Mouse (Mus musculus): ENCODE measurements around the gene Msi2. TPM values are rescaled to one million over a fixed set of nuclear protein-coding genes. Genes with fewer than 3 reads are reported as not detected.

Msi2 gene
- polyA plus RNA-seq, 1 experiment from 2014 or later, result 21.3 TPM

- Histone ChIP-seq H3K4me2 (replicated peaks) (no peak overlapping the region), H3K4me3 (no peak overlapping the region), H3K9me3 (no peaks in the 10 kb centered on the region), H3K27ac (no peak overlapping the region), H3K9ac (no peak overlapping the region), H3K4me1 (peaks cover 96% of the 10 kb centered on the region), H3K27me3 (peaks cover 25% of the 10 kb centered on the region; the same call in 1 of the 2 replicates), H3K36me3 (no peaks in the 10 kb centered on the region)
- no peak for ATAC-seq (ENCODE audit: low FRiP score, low read depth)
- WGBS, result 70% methylated on average over 6 of the region's 6 CpGs
Measured at GRCm38 (mm10) chr11:88552385-88552784, 165.9 kb downstream of the Msi2 start.

- peaks cover 90% of the 10 kb centered on the region for H3K4me1 ChIP-seq
- WGBS, result 4% methylated on average over 3 of the region's 3 CpGs
- no peaks in the 10 kb centered on the region for H3K36me3 ChIP-seq
- H3K4me3 ChIP-seq, result no peak overlapping the region
- peak overlapping the region; percentile 15; the same call in 1 of the 2 replicates for H3K27ac ChIP-seq
- no peaks in the 10 kb centered on the region for H3K9me3 ChIP-seq
- H3K27me3 ChIP-seq, result peaks cover 20% of the 10 kb centered on the region; the same call in 1 of the 2 replicates
- ATAC-seq (ENCODE audit: low FRiP score, low read depth), result 0 out of 2 replicates have a peak, but pooled peaks have one; percentile 49
- H3K9ac ChIP-seq, result no peak overlapping the region
- H3K4me2 ChIP-seq (replicated peaks), result no peak overlapping the region
Measured at GRCm38 (mm10) chr11:88551034-88551433, 167.3 kb downstream of the Msi2 start.

GRCm38 (mm10) chr11:88550083-88550907 is 168.0 kb downstream of the Msi2 start:
- peaks cover 90% of the 10 kb centered on the region for H3K4me1 ChIP-seq
- no peaks in the 10 kb centered on the region for H3K36me3 ChIP-seq
- ATAC-seq (ENCODE audit: low FRiP score, low read depth), result no peak
- peaks cover 18% of the 10 kb centered on the region; the same call in 1 of the 2 replicates for H3K27me3 ChIP-seq
- H3K9me3 ChIP-seq, result no peaks in the 10 kb centered on the region
- no peak overlapping the region for H3K9ac ChIP-seq
- no peak overlapping the region for H3K4me3 ChIP-seq
- 60% methylated on average over 6 of the region's 6 CpGs for WGBS
- H3K27ac ChIP-seq, result no peak overlapping the region
- H3K4me2 ChIP-seq (replicated peaks), result no peak overlapping the region

GRCm38 (mm10) chr11:88549529-88549900 is 168.8 kb downstream of the Msi2 start:
- WGBS, result 91% methylated on average over 13 of the region's 13 CpGs
- Histone ChIP-seq H3K36me3 (no peaks in the 10 kb centered on the region), H3K27ac (no peak overlapping the region), H3K4me1 (peaks cover 83% of the 10 kb centered on the region), H3K4me3 (no peak overlapping the region), H3K9ac (no peak overlapping the region), H3K4me2 (replicated peaks) (no peak overlapping the region), H3K27me3 (peaks cover 12% of the 10 kb centered on the region; the same call in 1 of the 2 replicates), H3K9me3 (no peaks in the 10 kb centered on the region)
- ATAC-seq (ENCODE audit: low FRiP score, low read depth), result no peak

- H3K4me3 ChIP-seq, result no peak overlapping the region
- H3K4me2 ChIP-seq (replicated peaks), result no peak overlapping the region
- no peaks in the 10 kb centered on the region for H3K36me3 ChIP-seq
- no peak for ATAC-seq (ENCODE audit: low FRiP score, low read depth)
- no peaks in the 10 kb centered on the region for H3K9me3 ChIP-seq
- no peak overlapping the region for H3K27ac ChIP-seq
- H3K4me1 ChIP-seq, result peaks cover 78% of the 10 kb centered on the region
- no peak overlapping the region for H3K9ac ChIP-seq
- WGBS, result 79% methylated on average over 6 of the region's 6 CpGs
- peaks cover 12% of the 10 kb centered on the region; the same call in 1 of the 2 replicates for H3K27me3 ChIP-seq
Measured at GRCm38 (mm10) chr11:88548832-88549528, 169.3 kb downstream of the Msi2 start.

- no peaks in the 10 kb centered on the region for H3K36me3 ChIP-seq
- peaks cover 78% of the 10 kb centered on the region for H3K4me1 ChIP-seq
- ATAC-seq (ENCODE audit: low FRiP score, low read depth), result no peak
- no peak overlapping the region for H3K4me2 ChIP-seq (replicated peaks)
- peaks cover 12% of the 10 kb centered on the region; the same call in 1 of the 2 replicates for H3K27me3 ChIP-seq
- no peaks in the 10 kb centered on the region for H3K9me3 ChIP-seq
- H3K9ac ChIP-seq, result no peak overlapping the region
- WGBS, result 44% methylated on average over 7 of the region's 7 CpGs
- H3K27ac ChIP-seq, result no peak overlapping the region
- H3K4me3 ChIP-seq, result no peak overlapping the region
Measured at GRCm38 (mm10) chr11:88548423-88548822, 169.9 kb downstream of the Msi2 start.

- no peak for ATAC-seq (ENCODE audit: low FRiP score, low read depth)
Measured at GRCm38 (mm10) chr11:88543771-88544170, 174.5 kb downstream of the Msi2 start.

GRCm38 (mm10) chr11:88542817-88543216 is 175.5 kb downstream of the Msi2 start:
- H3K4me3 ChIP-seq, result no peak overlapping the region
- H3K36me3 ChIP-seq, result no peaks in the 10 kb centered on the region
- H3K27me3 ChIP-seq, result no peaks in the 10 kb centered on the region; the same call in 1 of the 2 replicates
- H3K4me2 ChIP-seq (replicated peaks), result no peak overlapping the region
- no peak for ATAC-seq (ENCODE audit: low FRiP score, low read depth)
- H3K27ac ChIP-seq, result no peak overlapping the region
- 61% methylated on average over 3 of the region's 3 CpGs for WGBS
- H3K4me1 ChIP-seq, result peaks cover 65% of the 10 kb centered on the region
- H3K9ac ChIP-seq, result no peak overlapping the region
- no peaks in the 10 kb centered on the region for H3K9me3 ChIP-seq

More at GRCm38 (mm10) chr11:88543771-88544170, 174.5 kb downstream of the Msi2 start:
- H3K4me1 ChIP-seq, result peaks cover 67% of the 10 kb centered on the region
- no peaks in the 10 kb centered on the region for H3K36me3 ChIP-seq
- H3K4me2 ChIP-seq (replicated peaks), result no peak overlapping the region
- peaks cover 4% of the 10 kb centered on the region; the same call in 1 of the 2 replicates for H3K27me3 ChIP-seq
- no peaks in the 10 kb centered on the region for H3K9me3 ChIP-seq
- H3K9ac ChIP-seq, result no peak overlapping the region
- no peak overlapping the region for H3K4me3 ChIP-seq
- H3K27ac ChIP-seq, result no peak overlapping the region
- WGBS, result 77% methylated on average over 6 of the region's 6 CpGs

GRCm38 (mm10) chr11:88541666-88542639 is 176.4 kb downstream of the Msi2 start:
- no peak overlapping the region for H3K4me3 ChIP-seq
- no peak for ATAC-seq (ENCODE audit: low FRiP score, low read depth)
- peaks cover 57% of the 10 kb centered on the region for H3K4me1 ChIP-seq
- H3K27me3 ChIP-seq, result no peaks in the 10 kb centered on the region; the same call in 1 of the 2 replicates
- no peaks in the 10 kb centered on the region for H3K36me3 ChIP-seq
- H3K4me2 ChIP-seq (replicated peaks), result no peak overlapping the region
- H3K9me3 ChIP-seq, result no peaks in the 10 kb centered on the region
- 81% methylated on average over 15 of the region's 15 CpGs for WGBS
- H3K9ac ChIP-seq, result no peak overlapping the region
- H3K27ac ChIP-seq, result no peak overlapping the region

GRCm38 (mm10) chr11:88539637-88540478 is 178.5 kb downstream of the Msi2 start:
- H3K36me3 ChIP-seq, result no peaks in the 10 kb centered on the region
- H3K9me3 ChIP-seq, result no peaks in the 10 kb centered on the region
- no peak overlapping the region for H3K4me2 ChIP-seq (replicated peaks)
- 59% methylated on average over 8 of the region's 8 CpGs for WGBS
- H3K27ac ChIP-seq, result no peak overlapping the region
- H3K4me1 ChIP-seq, result peaks cover 56% of the 10 kb centered on the region
- H3K9ac ChIP-seq, result no peak overlapping the region
- H3K27me3 ChIP-seq, result no peaks in the 10 kb centered on the region
- H3K4me3 ChIP-seq, result no peak overlapping the region
- no peak for ATAC-seq (ENCODE audit: low FRiP score, low read depth)
